Mouse (Mus musculus): ENCODE measurements at regions not wholly inside any gene's neighbourhood (a gene's known extent, or its start where the extent isn't known, plus 50 kb on each side); places are given as distances from the start of the nearest gene placed in this dataset.

DNA sequence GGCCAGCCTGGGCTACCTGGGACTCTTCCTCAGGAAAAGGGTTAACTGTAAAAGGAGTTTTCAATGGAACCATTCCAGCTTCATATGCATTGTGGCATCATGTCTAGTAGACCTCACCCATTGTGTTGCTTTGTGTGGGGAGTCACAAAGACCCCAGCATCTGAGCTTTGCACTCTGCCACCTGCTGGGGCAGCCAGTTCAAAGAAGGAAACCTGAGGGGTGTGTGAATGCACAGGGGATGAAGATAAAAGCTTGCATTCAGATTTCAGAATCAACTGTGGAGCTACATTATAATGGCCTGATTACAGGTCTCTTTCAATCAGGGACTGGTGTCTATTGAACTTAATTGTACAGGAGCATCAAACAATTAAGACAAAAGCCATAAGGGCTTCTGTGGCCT, 215.4 kb upstream of the Runx1 start:
- H3K27ac ChIP-seq (ENCODE audit: control insufficient read depth, insufficient read depth, low read depth, low read length) = no peak overlapping the region
- H3K4me3 ChIP-seq (ENCODE audit: control insufficient read depth, low read depth, low read length) = no peak overlapping the region
- no peaks in the 10 kb centered on the region for H3K4me1 ChIP-seq (ENCODE audit: control insufficient read depth, insufficient read depth, low read length)
- TF ChIP-seq CTCF (IDR thresholded peaks at IDR 0.05; ENCODE audit: control insufficient read depth, insufficient read depth, insufficient replicate concordance, low read depth, low read length) (no peak), POLR2A (IDR thresholded peaks at IDR 0.05; ENCODE audit: control insufficient read depth, low read depth, low read length) (no peak)
- H3K27me3 ChIP-seq (ENCODE audit: control insufficient read depth, insufficient read depth, low read length) = no peaks in the 10 kb centered on the region
- no peaks in the 10 kb centered on the region for H3K36me3 ChIP-seq (ENCODE audit: control insufficient read depth, insufficient read depth, low read length)

DNA sequence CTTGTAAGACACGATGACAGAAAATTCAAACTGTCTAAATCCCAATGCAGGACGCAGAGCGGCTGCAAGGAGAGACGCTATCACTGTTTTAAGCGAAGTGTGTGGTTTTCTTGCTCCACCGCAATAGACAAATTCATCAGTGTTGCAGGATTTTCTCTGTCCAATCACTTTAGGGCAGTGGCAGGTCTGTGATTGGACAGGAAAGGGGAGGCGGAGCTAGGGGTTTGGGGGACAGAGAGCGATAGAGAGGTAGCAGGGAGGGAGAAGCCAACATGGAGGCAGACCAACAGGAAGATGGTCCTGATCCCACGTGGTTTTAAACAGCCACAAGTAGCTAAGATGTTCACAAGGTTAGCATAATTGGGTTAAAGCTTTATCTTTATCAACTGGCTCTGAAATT, 209.7 kb upstream of the Runx1 start:
- Histone ChIP-seq H3K4me3 (ENCODE audit: control insufficient read depth, low read depth, low read length) (no peak overlapping the region), H3K27ac (ENCODE audit: control insufficient read depth, insufficient read depth, low read depth, low read length) (no peak overlapping the region), H3K27me3 (ENCODE audit: control insufficient read depth, insufficient read depth, low read length) (no peaks in the 10 kb centered on the region), H3K36me3 (ENCODE audit: control insufficient read depth, insufficient read depth, low read length) (no peaks in the 10 kb centered on the region), H3K4me1 (ENCODE audit: control insufficient read depth, insufficient read depth, low read length) (no peaks in the 10 kb centered on the region; the same call in 1 of the 2 replicates)
- TF ChIP-seq CTCF (IDR thresholded peaks at IDR 0.05; ENCODE audit: control insufficient read depth, insufficient read depth, insufficient replicate concordance, low read depth, low read length) = no peak
- TF ChIP-seq POLR2A (IDR thresholded peaks at IDR 0.05; ENCODE audit: control insufficient read depth, low read depth, low read length) = no peak

DNA sequence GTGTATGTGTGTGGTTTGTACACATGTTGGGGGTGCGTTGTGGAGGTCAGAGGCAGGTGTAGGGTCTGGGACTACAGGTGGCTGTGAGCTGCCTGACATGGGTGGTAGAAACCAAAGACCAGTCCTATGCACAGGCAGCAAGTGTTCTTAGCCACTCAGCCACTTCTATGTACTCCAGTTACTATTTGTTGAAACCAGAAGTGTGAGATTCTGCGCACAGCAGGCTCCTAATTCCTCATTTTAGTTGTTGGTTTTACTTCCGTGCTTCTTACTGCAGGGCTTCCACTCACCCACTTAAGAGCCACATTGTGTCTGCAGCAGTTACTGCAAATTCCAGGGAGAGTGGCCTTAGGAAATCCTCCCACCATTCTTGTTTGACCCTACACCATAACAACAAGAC, 208.0 kb upstream of the Runx1 start:
- TF ChIP-seq CTCF (IDR thresholded peaks at IDR 0.05; ENCODE audit: control insufficient read depth, insufficient read depth, insufficient replicate concordance, low read depth, low read length) (no peak), POLR2A (IDR thresholded peaks at IDR 0.05; ENCODE audit: control insufficient read depth, low read depth, low read length) (no peak)
- Histone ChIP-seq H3K27me3 (ENCODE audit: control insufficient read depth, insufficient read depth, low read length) (no peaks in the 10 kb centered on the region), H3K4me1 (ENCODE audit: control insufficient read depth, insufficient read depth, low read length) (no peaks in the 10 kb centered on the region; the same call in 1 of the 2 replicates), H3K27ac (ENCODE audit: control insufficient read depth, insufficient read depth, low read depth, low read length) (no peak overlapping the region), H3K36me3 (ENCODE audit: control insufficient read depth, insufficient read depth, low read length) (no peaks in the 10 kb centered on the region), H3K4me3 (ENCODE audit: control insufficient read depth, low read depth, low read length) (no peak overlapping the region)

DNA sequence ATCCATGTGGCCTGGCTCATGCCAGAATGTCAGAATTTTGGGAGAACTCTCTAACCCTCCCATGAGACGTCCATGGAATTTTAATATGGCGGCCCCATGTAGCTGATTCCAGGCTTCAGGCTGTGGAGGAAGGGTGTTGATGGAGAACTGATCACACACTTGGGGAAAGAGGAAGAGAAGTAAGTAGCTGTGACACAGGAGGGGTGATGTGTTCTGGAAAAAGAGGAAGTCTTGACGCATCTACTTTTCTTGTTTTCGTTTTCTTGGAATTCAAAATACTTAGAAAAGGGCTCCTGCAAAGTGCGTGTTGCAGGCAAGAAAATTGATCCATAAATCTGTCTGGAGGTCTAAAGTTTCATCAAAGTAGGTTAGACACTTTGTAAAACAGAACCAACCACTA, 205.7 kb upstream of the Runx1 start:
- no peak overlapping the region for H3K27ac ChIP-seq (ENCODE audit: control insufficient read depth, insufficient read depth, low read depth, low read length)
- TF ChIP-seq CTCF (IDR thresholded peaks at IDR 0.05; ENCODE audit: control insufficient read depth, insufficient read depth, insufficient replicate concordance, low read depth, low read length) (no peak), POLR2A (IDR thresholded peaks at IDR 0.05; ENCODE audit: control insufficient read depth, low read depth, low read length) (no peak)

DNA sequence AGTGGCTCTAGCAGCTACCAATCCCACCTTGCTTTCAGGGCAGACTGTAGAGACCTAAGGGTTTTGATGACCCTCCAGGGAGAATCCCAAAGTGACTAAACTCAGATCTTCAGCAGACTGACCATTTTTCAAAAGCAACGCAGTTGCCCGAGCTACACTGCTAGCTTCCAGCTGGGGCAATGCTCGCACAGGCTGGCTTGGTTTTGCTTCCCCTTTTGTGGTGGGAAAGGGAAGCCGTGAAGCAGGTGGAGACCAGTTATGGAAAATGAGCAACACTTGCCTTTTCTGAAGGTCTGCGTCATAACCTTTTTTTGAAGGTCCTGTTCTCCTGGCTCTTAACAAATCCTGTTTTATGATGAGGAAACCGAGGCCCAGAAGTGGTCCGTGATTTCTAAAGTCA, 202.7 kb upstream of the Runx1 start:
- no peaks in the 10 kb centered on the region for H3K4me1 ChIP-seq (ENCODE audit: control insufficient read depth, insufficient read depth, low read length)
- H3K27me3 ChIP-seq (ENCODE audit: control insufficient read depth, insufficient read depth, low read length) = no peaks in the 10 kb centered on the region
- TF ChIP-seq POLR2A (IDR thresholded peaks at IDR 0.05; ENCODE audit: control insufficient read depth, low read depth, low read length) (no peak), CTCF (IDR thresholded peaks at IDR 0.05; ENCODE audit: control insufficient read depth, insufficient read depth, insufficient replicate concordance, low read depth, low read length) (no peak)
- H3K27ac ChIP-seq (ENCODE audit: control insufficient read depth, insufficient read depth, low read depth, low read length) = no peak overlapping the region
- no peak overlapping the region for H3K4me3 ChIP-seq (ENCODE audit: control insufficient read depth, low read depth, low read length)
- H3K36me3 ChIP-seq (ENCODE audit: control insufficient read depth, insufficient read depth, low read length) = no peaks in the 10 kb centered on the region

More for the DNA sequence above, 205.7 kb upstream of the Runx1 start:
- H3K4me1 ChIP-seq (ENCODE audit: control insufficient read depth, insufficient read depth, low read length) = no peaks in the 10 kb centered on the region; the same call in 1 of the 2 replicates
- H3K4me3 ChIP-seq (ENCODE audit: control insufficient read depth, low read depth, low read length) = no peak overlapping the region
- H3K36me3 ChIP-seq (ENCODE audit: control insufficient read depth, insufficient read depth, low read length) = no peaks in the 10 kb centered on the region
- H3K27me3 ChIP-seq (ENCODE audit: control insufficient read depth, insufficient read depth, low read length) = no peaks in the 10 kb centered on the region

DNA sequence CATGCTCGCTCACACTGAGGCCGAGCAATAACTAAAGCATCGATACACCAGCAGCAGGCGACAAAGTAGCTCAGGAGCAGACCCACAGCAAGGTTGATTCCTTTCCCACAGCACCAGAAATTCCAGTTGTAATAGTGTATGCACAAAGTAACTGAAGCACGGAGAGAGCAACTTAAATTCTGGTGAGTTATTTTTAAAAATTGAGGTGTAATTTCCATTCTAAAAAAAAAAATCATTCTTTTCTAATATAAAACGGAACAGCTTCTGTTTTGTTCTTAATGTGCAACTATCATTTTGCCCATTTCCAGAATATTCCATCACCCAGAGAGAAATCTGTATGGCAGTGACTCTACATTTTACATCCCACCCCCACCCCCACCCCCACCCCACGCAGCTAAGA, 202.1 kb upstream of the Runx1 start:
- TF ChIP-seq POLR2A (IDR thresholded peaks at IDR 0.05; ENCODE audit: control insufficient read depth, low read depth, low read length) (no peak), CTCF (IDR thresholded peaks at IDR 0.05; ENCODE audit: control insufficient read depth, insufficient read depth, insufficient replicate concordance, low read depth, low read length) (no peak)
- Histone ChIP-seq H3K27me3 (ENCODE audit: control insufficient read depth, insufficient read depth, low read length) (no peaks in the 10 kb centered on the region), H3K36me3 (ENCODE audit: control insufficient read depth, insufficient read depth, low read length) (no peaks in the 10 kb centered on the region), H3K27ac (ENCODE audit: control insufficient read depth, insufficient read depth, low read depth, low read length) (no peak overlapping the region), H3K4me3 (ENCODE audit: control insufficient read depth, low read depth, low read length) (no peak overlapping the region), H3K4me1 (ENCODE audit: control insufficient read depth, insufficient read depth, low read length) (no peaks in the 10 kb centered on the region)

DNA sequence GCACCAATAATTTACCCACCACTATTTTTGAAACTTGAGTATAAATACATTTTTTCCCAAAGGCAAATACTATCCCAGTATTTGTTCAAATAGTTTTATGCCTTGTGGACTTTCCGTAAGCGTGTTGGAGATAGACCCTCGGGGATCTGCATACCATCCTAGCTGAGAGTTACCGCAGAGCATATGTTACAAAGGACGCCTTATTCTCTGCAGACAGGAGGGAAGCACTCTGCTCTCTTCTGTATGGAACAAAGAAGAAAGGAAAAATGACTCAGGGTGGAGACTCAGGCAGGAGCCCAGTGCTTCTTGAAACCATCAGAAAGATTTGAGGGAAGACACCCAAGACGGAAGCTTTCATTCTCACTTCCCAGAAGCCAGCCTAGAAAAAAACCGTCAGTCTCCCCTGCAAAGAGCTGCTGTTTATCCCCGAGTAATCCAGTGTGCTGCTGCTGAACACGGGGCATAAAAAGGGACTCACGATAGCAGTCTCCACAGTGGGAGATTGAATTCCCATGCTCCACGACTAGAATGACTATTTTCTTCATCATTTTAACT, 200.2 kb upstream of the Runx1 start:
- no peaks in the 10 kb centered on the region for H3K36me3 ChIP-seq (ENCODE audit: control insufficient read depth, insufficient read depth, low read length)
- H3K27me3 ChIP-seq (ENCODE audit: control insufficient read depth, insufficient read depth, low read length) = no peaks in the 10 kb centered on the region
- no peaks in the 10 kb centered on the region for H3K4me1 ChIP-seq (ENCODE audit: control insufficient read depth, insufficient read depth, low read length)
- H3K27ac ChIP-seq (ENCODE audit: control insufficient read depth, insufficient read depth, low read depth, low read length) = no peak overlapping the region
- H3K4me3 ChIP-seq (ENCODE audit: control insufficient read depth, low read depth, low read length) = no peak overlapping the region
- TF ChIP-seq CTCF (IDR thresholded peaks at IDR 0.05; ENCODE audit: control insufficient read depth, insufficient read depth, insufficient replicate concordance, low read depth, low read length) (no peak), POLR2A (IDR thresholded peaks at IDR 0.05; ENCODE audit: control insufficient read depth, low read depth, low read length) (no peak)
